Mouse (Mus musculus) bone marrow, adult 2 months (tissue): ENCODE measurements around the gene C1qtnf5.

Experiments used
- CTCF ChIP-seq: fragments of 200-500 bp; IDR thresholded peaks from 2 replicates; pipeline ENCODE4 v1.5.1; 2011; ENCODE audit warnings: low read length, control low read depth; ENCODE audit not compliant: control insufficient read depth, insufficient read depth
- POLR2A ChIP-seq: fragments of 200-500 bp; IDR thresholded peaks from 2 replicates; pipeline ENCODE4 v1.6.1; 2011; ENCODE audit warnings: low read depth, mild to moderate bottlenecking, control low read depth, low read length, borderline replicate concordance; ENCODE audit not compliant: control insufficient read depth

DNA sequence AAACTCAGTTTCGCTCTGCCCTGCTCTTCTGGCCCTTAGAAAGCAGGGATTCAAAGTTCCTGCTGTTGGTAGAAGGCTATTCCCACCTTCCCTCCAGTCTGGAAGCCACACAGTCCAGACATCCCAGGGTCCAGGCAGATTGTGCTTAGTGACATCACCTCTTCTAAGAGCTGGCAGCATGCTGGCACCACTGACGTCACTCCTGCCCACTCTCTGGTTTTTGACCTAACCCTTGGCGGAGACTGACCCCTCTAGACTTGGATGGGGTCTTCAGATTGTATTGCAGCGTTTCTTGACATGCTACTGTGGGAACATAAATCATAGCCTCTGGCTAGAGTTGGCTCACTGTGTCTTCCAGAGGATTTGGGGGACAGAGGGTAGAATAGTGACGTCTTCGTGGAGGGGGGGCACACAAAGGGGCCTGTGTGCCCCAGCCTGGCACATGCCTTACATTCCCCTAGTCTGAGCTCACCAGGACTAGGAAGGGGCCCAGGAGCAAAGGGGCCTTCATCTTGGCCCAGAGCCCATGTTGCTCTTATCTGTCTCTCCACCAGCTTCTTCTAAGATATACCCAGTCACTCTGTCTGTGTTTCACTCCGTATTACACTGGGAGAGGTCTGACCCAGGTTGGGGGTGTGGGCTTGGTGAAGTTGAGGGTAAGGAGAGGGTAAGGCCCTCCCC lies 28.8 kb downstream of the C1qtnf5 start:
- no peak for TF ChIP-seq CTCF
- TF ChIP-seq POLR2A, result no peak
